Mouse (Mus musculus) lung, postnatal 0 days (tissue): ENCODE results near the gene Twsg1.

Experiments
- CTCF ChIP-seq: IDR thresholded peaks from 2 replicates; pipeline ENCODE4 v1.5.1; 2016; ENCODE audit warnings: antibody characterized with exemption, mild to moderate bottlenecking
- EP300 ChIP-seq: IDR thresholded peaks from 2 replicates; pipeline ENCODE4 v1.6.1; 2016; ENCODE audit warnings: antibody characterized with exemption, mild to moderate bottlenecking, control low read depth

- TF ChIP-seq CTCF (no peak), EP300 (no peak)
These were observed 19.5 kb downstream of the Twsg1 start for GRCm38 (mm10) chr17:65931525-65931924.
